Mouse (Mus musculus) heart, postnatal 36 days (tissue): ENCODE measurements around the gene Nup214. TPM values are rescaled to one million over a fixed set of nuclear protein-coding genes. Genes with fewer than 3 reads are reported as not detected.

Experiments
- DNase-seq, 2 experiments: peaks; one replicate each; pipeline ENCODE4 v3.0.0; 2021 to 2022
- intact Hi-C: fragments of 180-260 bp; cut with DNase I; formaldehyde crosslinking; loops from one replicate; pipeline ENCODE4 v1.15.1; 2025
- total RNA-seq, 2 experiments: library from RNA; stranded (reverse); gene quantifications; 2 replicates each; pipeline ENCODE4 v1.2.3; 2021

The Nup214 gene
- 10 to 100 TPM; 33.4 to 34.5 TPM for total RNA-seq

- intact Hi-C loops, result loop anchor here (5.0 kb wide), 1 partner anchor 163 kb away; no protein-coding TSS in a partner anchor
- DNase-seq, result peak; percentile 99 to 100
Measured at GRCm38 (mm10) chr2:31974141-31974808, at the start of gene Nup214. Gene Nup214 (plus strand): TSS chr2:31974436.

DNA sequence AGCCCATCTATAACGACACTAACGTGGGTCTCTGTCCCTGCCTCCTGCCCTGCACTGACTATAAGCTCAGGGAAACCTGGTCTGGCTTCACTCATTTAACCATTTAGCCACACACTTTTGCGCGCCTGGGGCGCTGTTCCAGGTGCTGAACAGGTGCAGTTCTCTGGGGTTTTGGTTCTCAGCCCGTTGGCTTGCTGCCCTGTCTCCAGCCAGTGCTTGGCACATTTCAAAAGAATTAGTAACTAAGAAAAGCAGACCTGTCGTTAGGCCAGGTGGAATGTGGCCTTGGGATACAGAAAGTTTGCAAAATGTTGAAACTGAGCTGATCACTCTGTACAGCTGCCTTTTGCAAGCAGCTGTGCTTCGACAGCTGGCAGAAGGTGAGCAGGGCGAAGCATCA is 49.4 kb upstream of the Nup214 start:
- intact Hi-C loops, result no loop called here
- no peak for DNase-seq

- intact Hi-C loops, result no loop called here
- no peak for DNase-seq
Measured at GRCm38 (mm10) chr2:31925936-31926335, 48.3 kb upstream of the Nup214 start.

- no peak for DNase-seq
- intact Hi-C loops, result no loop called here
Measured at GRCm38 (mm10) chr2:31929664-31930063, 44.6 kb upstream of the Nup214 start.

DNA sequence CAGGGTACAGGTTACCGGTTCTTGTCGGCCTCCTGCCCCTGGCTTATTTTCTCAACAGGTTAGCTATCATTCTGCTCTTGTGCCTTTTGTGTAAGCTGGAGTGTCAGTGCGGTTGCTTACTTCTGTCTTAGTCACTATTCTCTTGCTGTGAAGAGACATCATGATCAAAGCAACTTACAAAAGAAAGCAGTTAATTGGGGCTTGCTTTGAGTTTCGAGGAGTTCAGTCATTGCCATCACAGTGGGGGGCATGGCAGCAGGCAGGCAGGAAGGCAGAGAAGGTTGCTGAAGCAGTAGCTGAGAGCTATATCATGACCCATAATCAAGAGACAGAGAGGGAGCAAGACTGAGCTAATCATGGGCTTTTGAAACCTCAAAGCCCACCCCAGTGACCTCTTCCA is 39.7 kb upstream of the Nup214 start:
- DNase-seq, result no peak
- intact Hi-C loops, result no loop called here

DNA sequence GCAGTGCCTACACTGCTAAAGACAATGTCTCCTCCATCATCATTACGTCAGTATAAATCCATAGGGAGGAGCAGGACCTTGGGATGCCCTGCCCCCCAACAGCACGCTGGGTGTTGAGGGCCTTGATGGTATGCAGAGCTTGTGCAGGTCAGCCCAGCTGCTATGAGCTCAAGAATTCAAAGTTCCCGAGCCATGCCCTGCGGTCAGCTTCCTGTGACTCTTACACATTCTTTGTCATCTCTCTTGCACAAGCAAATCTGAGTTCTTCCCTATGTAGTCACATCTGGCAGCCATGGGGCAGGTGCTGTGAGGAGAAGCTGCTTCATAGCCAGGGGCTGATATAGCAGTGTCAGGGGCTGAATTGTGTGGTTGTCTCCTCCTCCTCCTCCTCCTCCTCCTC is 39.2 kb upstream of the Nup214 start:
- intact Hi-C loops, result no loop called here

DNA sequence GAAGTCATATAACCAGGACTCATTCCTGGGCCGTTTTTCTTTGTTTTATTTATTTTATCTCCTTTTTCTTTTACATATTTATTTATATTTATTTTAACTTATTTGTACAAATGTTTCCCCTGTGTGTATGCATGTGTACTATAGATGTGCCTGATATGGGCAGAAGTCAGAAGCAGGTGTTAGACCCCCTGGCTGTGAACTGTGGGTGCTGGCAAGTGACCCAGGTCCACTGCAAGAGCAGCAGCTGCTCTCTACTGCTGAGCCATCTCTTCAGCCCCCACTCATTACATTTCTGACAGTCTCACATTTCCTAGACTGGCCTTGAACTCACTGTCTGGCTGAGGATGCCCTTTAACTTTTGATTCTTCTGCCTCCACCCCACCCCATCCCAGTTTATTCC is 35.9 kb upstream of the Nup214 start:
- no peak for DNase-seq
- intact Hi-C loops, result no loop called here

More for the DNA sequence above, 39.2 kb upstream of the Nup214 start:
- no peak for DNase-seq

GRCm38 (mm10) chr2:31943011-31943410 is 31.2 kb upstream of the Nup214 start:
- intact Hi-C loops, result no loop called here
- DNase-seq, result no peak

- DNase-seq, result no peak
- intact Hi-C loops, result no loop called here
Measured at GRCm38 (mm10) chr2:31945580-31945979, 28.7 kb upstream of the Nup214 start.

GRCm38 (mm10) chr2:31948392-31948791 is 25.8 kb upstream of the Nup214 start:
- DNase-seq, result peak; percentile 34
- intact Hi-C loops, result no loop called here

GRCm38 (mm10) chr2:31948801-31949200 is 25.4 kb upstream of the Nup214 start:
- intact Hi-C loops, result no loop called here
- no peak for DNase-seq

DNA sequence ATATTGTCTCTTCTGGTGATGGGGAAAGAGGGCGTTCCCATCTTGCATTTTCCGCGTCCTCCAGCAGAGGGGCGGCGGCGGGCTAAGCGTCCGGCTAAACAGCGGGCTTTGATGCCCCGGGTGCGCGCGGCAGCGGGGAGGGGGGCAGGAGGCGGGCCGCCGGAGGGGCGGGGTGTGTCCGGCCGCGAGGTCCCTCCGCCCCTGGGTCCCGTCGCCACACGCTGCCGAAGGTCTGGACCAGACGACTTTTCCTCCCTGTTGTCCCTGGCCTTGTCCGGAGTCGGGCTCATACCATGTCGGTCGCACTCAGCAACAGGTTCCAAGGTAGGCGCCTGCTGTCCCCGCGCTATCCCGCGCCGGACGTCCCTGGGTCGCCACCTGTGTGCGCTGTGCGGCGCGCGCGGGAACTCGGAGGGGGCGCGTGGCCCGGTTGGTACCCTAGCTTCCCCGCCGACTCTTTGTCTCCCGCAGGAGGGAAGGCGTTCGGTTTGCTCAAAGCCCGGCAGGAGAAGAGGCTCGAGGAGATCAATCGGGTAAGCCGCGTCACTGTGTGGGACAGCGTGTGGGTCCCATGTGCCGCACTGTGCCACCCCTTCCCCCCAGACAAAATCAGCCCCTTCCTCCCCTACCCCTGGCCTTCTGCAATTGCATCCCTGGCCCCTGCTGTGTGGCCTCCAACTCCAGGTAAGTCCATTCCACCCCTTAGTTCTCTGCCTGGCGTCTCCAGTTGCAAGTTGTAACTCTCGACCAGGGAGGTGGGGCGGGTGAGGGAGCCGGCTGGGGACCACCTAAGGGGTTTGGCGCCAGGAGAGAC is 24.0 kb upstream of the Nup214 start, which contains the start of gene Aif1l:
Aif1l (plus strand) TSS at position 82 of the 814 bp plus-strand sequence.
- intact Hi-C loops, result no loop called here
- DNase-seq, result peak; percentile 57 to 61

- DNase-seq, result no peak
- intact Hi-C loops, result no loop called here
Measured at GRCm38 (mm10) chr2:31950966-31951365, 23.3 kb upstream of the Nup214 start.

DNA sequence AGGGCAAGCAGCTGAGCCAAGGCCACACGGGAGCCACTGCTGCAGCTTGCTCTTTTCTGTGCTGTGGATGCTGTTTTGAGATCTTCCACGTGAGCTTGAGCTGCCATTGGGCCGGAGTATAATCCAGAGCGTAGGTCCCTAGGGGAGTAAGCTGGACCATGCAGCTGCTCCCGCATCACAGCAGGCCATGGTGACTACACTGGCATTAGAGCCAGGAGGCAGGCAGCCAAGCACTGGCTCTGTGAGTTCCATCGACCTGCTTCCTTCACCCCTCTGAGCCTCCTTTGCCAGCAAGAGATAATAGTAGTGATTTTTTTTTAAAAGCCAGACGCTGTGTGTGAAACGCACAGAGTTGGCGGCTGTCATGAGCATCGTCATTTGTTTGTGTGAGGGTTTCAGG is 22.0 kb upstream of the Nup214 start:
- intact Hi-C loops, result no loop called here
- no peak for DNase-seq

- DNase-seq, result no peak
- intact Hi-C loops, result no loop called here
Measured at GRCm38 (mm10) chr2:31952725-31953124, 21.5 kb upstream of the Nup214 start.

DNA sequence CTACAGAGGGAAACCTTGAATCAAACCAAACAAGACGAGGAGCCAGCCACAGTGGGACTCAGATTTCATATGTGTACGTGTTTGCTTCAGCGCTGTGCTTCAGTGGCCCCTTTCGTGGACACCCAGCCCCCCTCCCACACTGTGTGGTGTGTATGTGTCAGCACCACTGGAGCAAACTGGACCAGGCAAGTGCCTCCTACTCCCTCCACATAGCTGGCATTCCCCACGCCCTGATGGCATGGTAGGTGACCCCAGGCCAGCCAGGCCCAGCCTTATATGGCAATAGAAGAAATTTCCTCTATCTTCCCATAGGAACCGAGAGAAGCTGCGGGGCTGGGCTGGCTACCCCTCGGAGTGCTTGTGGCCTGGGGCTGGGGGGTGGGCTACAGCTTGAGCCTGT is 20.5 kb upstream of the Nup214 start:
- intact Hi-C loops, result no loop called here
- no peak for DNase-seq

- no peak for DNase-seq
- intact Hi-C loops, result no loop called here
Measured at GRCm38 (mm10) chr2:31954779-31955181, 19.5 kb upstream of the Nup214 start.

DNA sequence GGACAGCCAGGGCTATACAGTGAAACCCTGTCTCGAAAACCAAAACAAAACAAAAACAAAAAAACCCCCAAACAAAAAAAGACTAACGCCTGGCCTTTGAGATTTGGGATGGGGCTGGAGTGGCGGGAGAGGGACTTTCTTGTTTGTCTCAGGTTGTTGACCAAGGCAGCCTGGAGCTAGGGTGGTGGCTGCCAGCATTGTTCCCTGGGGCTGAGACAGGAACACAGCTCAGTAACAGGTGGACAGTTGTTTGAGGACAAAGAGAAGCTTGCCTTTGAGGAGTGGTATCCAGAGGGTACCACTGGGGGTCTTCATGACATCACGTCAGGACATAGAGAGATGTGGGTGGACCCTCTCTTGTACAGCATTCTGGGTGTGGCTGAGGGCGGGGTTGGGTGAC is 18.6 kb upstream of the Nup214 start:
- intact Hi-C loops, result no loop called here

GRCm38 (mm10) chr2:31957211-31957610 is 17.0 kb upstream of the Nup214 start:
- DNase-seq, result no peak
- intact Hi-C loops, result no loop called here

More for the DNA sequence above, 18.6 kb upstream of the Nup214 start:
- DNase-seq, result no peak

DNA sequence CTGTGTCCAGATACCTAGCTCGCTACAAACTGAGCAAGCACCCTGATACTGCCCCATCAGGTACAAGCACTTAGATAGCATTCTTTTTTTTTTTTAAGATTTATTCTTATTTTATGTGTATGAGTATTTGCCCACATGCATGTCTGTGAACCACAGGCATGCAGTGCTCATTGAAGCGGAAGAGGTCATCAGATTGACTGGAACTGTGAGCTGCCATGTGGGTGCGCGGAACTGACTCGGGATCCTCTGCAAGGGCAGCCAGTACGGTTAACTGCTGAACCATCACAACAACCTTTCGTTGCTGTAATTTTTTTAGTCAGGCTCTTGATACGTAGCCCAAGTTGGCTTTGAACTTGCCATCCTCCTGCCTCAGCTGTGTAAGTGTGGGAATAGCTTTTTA is 13.2 kb upstream of the Nup214 start:
- no peak for DNase-seq
- intact Hi-C loops, result no loop called here

- no peak for DNase-seq
- intact Hi-C loops, result no loop called here
Measured at GRCm38 (mm10) chr2:31961791-31962222, 12.4 kb upstream of the Nup214 start.
